Mouse (Mus musculus) gastrocnemius, postnatal 10 days (tissue): ENCODE measurements around the gene Vmn1r188. TPM values are rescaled to one million over a fixed set of nuclear protein-coding genes. Genes with fewer than 3 reads are reported as not detected.
"Not testable (repeated sequence)": the region's sequence is repeated elsewhere in the genome, so short reads cannot be mapped to it uniquely, and the experiment has no call there.

ENCODE experiments used
- DNase-seq: peaks from one replicate; pipeline ENCODE4 v3.0.0; 2021; ENCODE audit warnings: mixed read lengths
- microRNA-seq, 2 experiments: library from miRNA; unstranded; fragments of <30 nt; microRNA quantifications; one replicate each; pipeline ENCODE4 v1.2.0; 2021
- total RNA-seq, 2 experiments: library from RNA; stranded (reverse); gene quantifications; 2 replicates each; pipeline ENCODE4 v1.2.3; 2021

Vmn1r188 gene
- total RNA-seq, 2 experiments from 2014 or later: not detected

DNA sequence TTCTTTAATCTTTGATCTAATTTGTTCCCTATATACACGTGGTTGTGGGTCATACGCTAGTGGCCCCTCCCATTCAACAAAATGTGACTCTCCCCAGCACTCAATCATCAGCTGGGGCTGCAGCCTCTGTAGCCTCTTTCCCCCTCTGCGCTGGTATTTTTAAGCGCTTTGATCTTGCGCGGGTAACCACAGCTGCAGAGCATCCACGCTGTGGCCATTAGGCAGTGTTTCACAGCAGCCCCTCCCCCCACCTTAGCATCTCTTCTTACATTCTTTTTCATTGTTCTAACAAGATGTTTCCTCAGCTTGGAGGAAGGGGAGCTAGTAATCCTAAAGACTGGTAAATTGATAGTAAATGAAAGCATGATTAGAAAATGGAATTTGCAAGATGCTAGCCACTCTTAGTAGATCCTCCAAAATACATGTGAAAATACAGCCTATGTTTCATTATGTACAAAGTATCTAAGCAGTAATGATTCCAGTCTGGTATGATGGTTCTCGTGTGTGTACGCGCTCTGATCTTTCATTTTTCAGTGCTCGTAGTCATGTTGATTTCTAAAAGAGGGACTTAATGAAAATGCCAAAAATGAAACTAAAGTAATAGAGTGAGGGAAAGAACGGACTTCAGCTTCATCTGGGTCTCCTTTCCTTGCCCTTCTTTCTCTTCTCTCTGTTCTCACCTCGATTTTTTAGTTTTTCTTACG is 34.4 kb upstream of the Vmn1r188 start:
- no peak for DNase-seq

DNA sequence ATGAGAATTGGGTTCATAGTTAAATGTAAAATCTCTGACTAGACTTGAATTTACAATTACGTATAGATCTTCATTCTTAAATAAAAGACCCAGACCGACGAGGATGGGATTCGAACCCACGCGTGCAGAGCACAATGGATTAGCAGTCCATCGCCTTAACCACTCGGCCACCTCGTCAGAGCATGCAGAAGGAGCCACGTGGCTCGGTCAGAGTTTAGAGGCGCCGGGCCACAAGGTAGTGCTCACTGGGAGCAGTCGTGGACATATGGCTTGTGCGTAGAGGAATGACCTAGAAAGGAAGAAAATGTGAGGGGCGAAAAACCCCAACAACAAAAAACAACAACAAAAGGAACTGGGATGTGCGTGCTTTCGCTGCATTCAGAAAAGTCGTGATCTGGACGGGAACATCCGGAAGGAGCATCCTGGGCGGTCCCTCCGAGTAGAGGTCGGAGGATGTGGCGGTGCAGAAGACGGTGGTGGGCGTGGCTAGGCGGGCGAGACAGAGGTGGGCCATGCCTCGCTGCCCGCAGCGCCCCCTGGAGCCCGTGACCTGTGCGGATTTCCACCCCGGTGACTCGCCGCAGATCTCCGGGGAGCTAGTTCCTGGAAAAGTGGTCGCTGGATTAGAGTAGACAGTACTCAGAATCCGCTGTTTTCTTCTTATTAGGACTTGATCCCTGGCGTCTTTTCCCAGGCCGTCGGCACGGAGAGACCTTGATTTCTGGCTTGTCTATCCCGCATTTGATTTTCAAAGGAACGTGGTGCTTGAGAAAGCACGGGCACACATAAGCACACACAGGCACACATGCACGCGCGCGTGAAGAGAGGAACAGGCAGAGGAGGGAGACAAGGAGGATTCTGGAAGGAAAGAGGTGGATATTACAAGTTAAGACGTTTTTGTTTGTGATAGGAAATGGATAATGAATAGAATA is 33.4 kb upstream of the Vmn1r188 start:
- DNase-seq: peak; percentile 83

DNA sequence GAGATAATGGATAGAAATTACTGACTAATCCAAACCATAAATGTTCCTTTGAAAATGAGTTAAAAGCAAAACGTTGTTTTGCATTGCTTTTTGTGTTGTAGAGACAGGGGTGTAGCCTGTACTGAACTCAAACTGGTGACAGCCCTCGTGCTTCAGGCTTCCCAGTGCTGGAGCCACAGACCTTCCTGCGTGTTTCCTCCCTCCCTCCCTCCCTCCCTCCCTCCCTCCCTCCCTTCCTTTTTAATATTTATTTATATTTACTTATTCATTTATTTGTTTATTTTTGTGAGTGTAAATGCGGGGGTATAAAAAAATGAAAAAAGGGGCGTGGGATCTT is 32.7 kb upstream of the Vmn1r188 start:
- no peak for DNase-seq

- DNase-seq: no peak
Observed at GRCm38 (mm10) chr13:22053754-22054153, 30.5 kb upstream of the Vmn1r188 start.

- no peak for DNase-seq
Observed at GRCm38 (mm10) chr13:22061422-22061821, 22.8 kb upstream of the Vmn1r188 start.

- no peak for DNase-seq
Observed at GRCm38 (mm10) chr13:22063468-22063867, 20.8 kb upstream of the Vmn1r188 start.

GRCm38 (mm10) chr13:22105724-22106123 is 21.5 kb downstream of the Vmn1r188 start, which contains the start of gene Vmn1r189:
Gene Vmn1r189 (minus strand): TSS chr13:22105824.
- not testable (repeated sequence) for DNase-seq

- not testable (repeated sequence) for DNase-seq
Observed at GRCm38 (mm10) chr13:22136495-22137293, 52.5 kb downstream of the Vmn1r188 start.

Small RNA genes lying within 50 kb of the gene (microRNA-seq; reads per million reads assigned to microRNA genes)
- gene Gm26300 (0 reads per million in 2 experiments), gene Gm44390 (0 reads per million in 2 experiments), gene Gm44486 (0 reads per million in 2 experiments)

Other genes starting within 250 kb of the Vmn1r188 start
- 1 to 10 TPM in 1 of 2 experiments, under 1 TPM in 1; 0.73 to 1.2 TPM for gene Zfp184, start 139.3 kb upstream of the Vmn1r188 start, total RNA-seq
- not detected for gene Pom121l2, start 103.2 kb upstream of the Vmn1r188 start, total RNA-seq
- not detected for gene Prss16, start 74.7 kb upstream of the Vmn1r188 start, total RNA-seq
- gene Hist1h2ah, start 48.9 kb upstream of the Vmn1r188 start, total RNA-seq: 100 to 1,000 TPM; 171 to 199 TPM
- gene Hist1h2bk, start 48.6 kb upstream of the Vmn1r188 start, total RNA-seq: 100 to 1,000 TPM; 209 to 249 TPM
- 10 to 100 TPM; 77.9 to 89.2 TPM for gene Hist1h4i, start 43.1 kb upstream of the Vmn1r188 start, total RNA-seq
- 100 to 1,000 TPM; 133 to 135 TPM for gene Hist1h2ag, start 41.5 kb upstream of the Vmn1r188 start, total RNA-seq
- gene Hist1h2bj, start 41.2 kb upstream of the Vmn1r188 start, total RNA-seq: 100 to 1,000 TPM; 117 to 122 TPM
- gene Vmn1r189, start 21.4 kb downstream of the Vmn1r188 start, total RNA-seq: not detected
- gene Vmn1r191, start 99.5 kb downstream of the Vmn1r188 start, total RNA-seq: not detected
- gene Vmn1r192, start 106.7 kb downstream of the Vmn1r188 start, total RNA-seq: not detected
- gene Vmn1r193, start 138.7 kb downstream of the Vmn1r188 start, total RNA-seq: not detected
- not detected for gene Vmn1r194, start 159.8 kb downstream of the Vmn1r188 start, total RNA-seq
- not detected for gene Vmn1r195, start 186.1 kb downstream of the Vmn1r188 start, total RNA-seq
- not detected for gene Vmn1r196, start 205.5 kb downstream of the Vmn1r188 start, total RNA-seq
- not detected for gene Vmn1r197, start 240.1 kb downstream of the Vmn1r188 start, total RNA-seq